Mouse (Mus musculus) cerebellum, adult (tissue): Measurements from ENCODE around the gene Gemin7.
"Not testable (repeated sequence)": the region's sequence is repeated elsewhere in the genome, so short reads cannot be mapped to it uniquely, and the experiment has no call there.

Experiments
- ATAC-seq: cut with Nextera tagmentation; 2 replicates; pipeline ENCODE4 v1.9.2; 2017; ENCODE audit warnings: mild to moderate bottlenecking, moderate library complexity, mixed read lengths; ENCODE audit not compliant: insufficient number of reproducible peaks, low FRiP score, low TSS enrichment

Gemin7 gene

DNA sequence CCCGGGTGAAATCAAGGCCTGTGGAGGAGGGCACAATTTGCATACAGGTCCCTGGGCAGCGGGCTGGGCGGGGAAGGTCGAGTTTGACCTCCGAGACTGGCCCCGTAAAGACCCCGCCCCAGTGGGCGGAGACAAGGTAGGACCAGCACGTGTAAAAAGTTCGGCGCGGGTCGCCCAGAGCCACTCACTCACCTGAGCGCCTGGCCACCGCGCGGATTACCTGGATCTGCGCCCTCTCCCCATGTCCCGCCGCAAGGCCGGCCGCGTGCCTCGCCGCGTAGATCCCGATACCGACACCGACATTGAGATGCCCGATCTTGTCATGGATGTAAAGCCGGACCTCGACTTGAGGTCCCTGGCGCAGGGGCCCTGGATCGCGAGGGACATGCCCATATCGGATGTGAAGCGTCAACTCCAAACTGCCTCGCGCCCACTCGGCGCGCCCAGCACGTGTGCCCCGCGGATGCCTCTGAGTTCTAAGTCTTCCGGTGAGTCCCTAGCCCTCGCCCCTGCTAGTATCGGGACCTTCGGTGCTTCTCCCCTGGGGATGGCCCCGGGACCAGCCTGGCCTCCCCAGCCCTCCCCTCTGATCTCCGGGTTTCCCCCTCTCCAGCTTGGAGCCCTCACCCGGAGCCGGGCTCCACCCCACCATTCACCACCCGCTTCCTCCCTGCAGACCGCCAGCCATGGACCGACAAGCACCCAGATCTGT, at the start of gene Gemin7, which contains the start of gene Zfp296:
Gene Gemin7 (minus strand): TSS at position 455 of the 712 bp plus-strand sequence.
Gene Zfp296 (plus strand): TSS at position 147 of the 712 bp plus-strand sequence.
- no peak for ATAC-seq

- no peak for ATAC-seq
These were observed 46.0 kb upstream of the Gemin7 start for GRCm38 (mm10) chr7:19623433-19623832.

DNA sequence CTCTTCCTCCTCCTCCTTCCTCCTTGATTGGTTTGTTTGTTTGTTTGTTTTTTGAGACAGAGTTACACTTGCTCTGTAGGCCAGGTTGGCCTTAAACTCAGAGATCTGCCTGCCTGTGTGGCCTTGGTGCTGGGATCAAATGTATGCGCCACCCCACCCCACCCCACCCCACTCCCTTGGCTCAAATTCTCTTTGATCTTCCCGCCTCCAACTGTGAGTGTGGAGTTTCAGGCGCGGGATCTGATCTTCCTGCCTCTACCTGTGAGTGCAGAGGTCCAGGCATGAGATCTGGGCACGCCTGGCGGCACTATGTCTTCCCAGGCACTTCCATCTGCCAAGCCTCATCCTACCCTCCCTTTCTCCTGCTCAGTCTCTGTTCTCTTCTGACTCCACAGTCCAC, 44.8 kb upstream of the Gemin7 start:
- ATAC-seq, result no peak

DNA sequence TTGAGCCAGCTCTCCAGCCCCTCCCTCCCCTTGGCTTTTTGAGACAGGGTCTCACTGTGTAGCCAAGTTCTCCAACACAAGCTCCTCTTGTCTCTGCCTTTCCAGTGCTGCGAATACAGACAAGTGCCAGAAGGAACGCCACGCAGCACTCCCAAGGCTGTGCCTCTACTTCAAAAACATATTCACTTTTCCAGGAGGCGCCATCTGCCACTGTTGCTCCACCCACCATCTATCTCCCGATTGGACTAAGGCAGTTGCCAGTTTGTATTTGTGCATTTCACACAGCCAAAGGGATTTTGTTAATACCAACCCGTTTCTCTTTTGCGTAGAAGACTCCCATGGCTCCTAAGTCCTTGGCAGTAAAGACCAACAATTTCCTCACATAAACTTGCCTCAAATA, 43.4 kb upstream of the Gemin7 start:
- ATAC-seq, result no peak

- ATAC-seq, result peak; percentile 75; the same call in 1 of the 2 replicates
These were observed 41.8 kb upstream of the Gemin7 start for GRCm38 (mm10) chr7:19619004-19619801.

DNA sequence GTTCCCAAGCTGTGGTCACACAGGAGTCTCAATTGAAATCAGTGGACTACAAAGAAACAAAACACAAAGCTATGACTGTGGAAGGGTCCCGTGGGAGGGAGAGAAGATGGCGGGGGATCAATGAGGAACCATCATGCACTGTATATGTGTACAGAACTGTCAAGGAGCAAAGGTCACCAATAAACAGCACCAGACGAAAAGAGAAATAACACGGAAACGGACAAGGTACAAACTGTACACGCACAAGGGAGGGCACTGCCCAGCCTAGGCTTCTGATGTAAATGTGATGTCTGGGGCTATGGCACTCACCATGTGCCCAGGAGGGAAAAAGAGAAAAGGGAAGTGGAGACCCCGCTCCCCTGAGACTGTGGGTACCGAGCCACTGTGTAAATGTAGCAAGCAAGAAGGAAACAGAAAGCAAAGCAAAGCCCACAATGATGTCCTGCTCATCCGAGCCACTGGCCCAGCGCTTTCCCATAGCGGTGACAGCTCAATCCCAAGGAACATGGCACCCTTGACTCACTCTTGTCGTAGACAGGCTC, 37.7 kb upstream of the Gemin7 start:
- ATAC-seq, result no peak

DNA sequence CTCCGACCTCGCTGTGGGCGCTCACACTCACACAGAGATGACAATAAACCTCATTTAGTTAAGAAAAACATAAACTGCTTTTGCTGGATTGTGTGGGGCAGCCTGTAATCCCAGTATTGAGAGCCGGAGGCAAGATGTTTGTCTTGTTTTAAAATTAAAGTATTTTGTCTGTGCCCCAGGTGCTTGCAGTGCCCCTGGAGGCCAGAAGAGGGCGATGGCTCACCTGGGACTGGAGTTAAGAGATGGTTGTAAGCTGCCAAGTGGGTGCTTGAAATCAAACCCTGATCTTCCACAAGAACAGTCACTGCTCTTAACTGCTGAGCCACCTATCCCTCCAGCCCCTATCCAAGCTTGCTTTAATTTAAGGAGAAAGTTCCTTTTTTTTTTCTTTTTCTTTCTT, 33.6 kb upstream of the Gemin7 start:
- no peak for ATAC-seq

- ATAC-seq, result no peak
These were observed 32.4 kb upstream of the Gemin7 start for GRCm38 (mm10) chr7:19609641-19610332.

DNA sequence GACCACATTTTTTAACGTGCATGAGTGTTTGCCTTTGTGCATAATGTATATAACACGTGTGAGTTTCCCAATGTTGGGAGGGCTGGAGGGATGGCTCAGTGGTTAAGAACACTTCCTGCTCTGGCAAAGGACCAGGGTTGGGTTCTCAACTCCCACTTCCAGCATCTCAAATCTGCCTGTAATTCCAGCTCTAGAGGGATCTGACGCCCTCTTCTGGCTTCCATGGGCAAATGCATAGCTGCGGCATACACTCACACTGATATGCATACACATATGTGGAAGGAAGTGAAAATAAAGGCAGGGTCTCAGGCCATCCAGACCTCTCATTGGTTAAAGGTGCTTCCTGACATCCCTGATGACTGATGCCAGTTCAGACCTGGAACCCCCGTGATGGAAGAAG, 29.9 kb upstream of the Gemin7 start:
- no peak for ATAC-seq

- not testable (repeated sequence) for ATAC-seq
These were observed 27.3 kb upstream of the Gemin7 start for GRCm38 (mm10) chr7:19604606-19605214.

- ATAC-seq, result peak; percentile 95
These were observed 26.6 kb upstream of the Gemin7 start, which contains the start of gene Clasrp for GRCm38 (mm10) chr7:19603849-19604605. Gene Clasrp, minus strand, starts transcription at chr7:19604486.

- ATAC-seq, result no peak
These were observed 25.7 kb upstream of the Gemin7 start for GRCm38 (mm10) chr7:19603055-19603454.

- ATAC-seq, result 0 out of 2 replicates have a peak, but pooled peaks have one; percentile 26
These were observed 23.2 kb upstream of the Gemin7 start for GRCm38 (mm10) chr7:19600562-19600961.

- ATAC-seq, result no peak
These were observed 15.8 kb upstream of the Gemin7 start for GRCm38 (mm10) chr7:19593061-19593730.

DNA sequence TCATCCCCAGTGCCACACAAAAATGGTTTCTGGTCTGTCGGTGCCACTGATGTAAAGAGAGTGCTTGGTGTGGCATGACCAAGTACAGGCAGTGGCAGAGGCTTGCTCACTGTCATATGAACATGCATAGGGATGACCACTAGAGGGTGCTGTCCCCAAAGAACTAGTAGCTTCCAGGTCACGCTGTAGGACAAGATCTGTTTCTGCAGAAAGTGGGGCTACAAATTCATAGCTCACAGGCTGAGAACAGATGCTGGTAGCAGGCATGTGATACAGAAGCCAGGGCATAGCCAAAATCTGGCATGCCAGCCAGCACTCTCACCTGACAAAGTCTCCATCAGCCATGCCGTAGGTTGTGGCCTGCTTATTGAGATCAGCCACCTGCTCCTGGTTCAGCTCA, 12.5 kb upstream of the Gemin7 start:
- peak; percentile 77 for ATAC-seq

GRCm38 (mm10) chr7:19589207-19589606, 11.8 kb upstream of the Gemin7 start:
- ATAC-seq, result no peak

DNA sequence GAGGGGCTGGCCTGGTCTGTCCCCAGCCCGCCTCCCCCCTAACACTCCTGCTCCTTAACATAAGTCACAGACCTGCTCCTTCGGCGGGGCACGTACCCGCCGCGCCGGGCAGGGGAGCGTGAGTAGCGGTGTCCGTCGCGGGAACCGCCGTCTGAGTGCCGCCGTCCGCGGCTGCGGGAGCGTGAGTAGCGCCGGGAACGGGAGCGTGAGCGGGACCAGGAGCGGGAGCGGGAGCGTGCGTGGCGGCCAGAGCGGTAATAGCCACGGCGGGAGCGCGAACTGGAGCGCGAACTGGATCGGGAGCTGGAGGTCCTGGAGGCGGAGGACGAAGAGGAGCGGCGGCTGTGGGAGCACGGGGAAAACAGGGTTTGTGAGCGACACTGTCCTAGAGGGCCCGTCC, 8.9 kb upstream of the Gemin7 start:
- ATAC-seq, result no peak

DNA sequence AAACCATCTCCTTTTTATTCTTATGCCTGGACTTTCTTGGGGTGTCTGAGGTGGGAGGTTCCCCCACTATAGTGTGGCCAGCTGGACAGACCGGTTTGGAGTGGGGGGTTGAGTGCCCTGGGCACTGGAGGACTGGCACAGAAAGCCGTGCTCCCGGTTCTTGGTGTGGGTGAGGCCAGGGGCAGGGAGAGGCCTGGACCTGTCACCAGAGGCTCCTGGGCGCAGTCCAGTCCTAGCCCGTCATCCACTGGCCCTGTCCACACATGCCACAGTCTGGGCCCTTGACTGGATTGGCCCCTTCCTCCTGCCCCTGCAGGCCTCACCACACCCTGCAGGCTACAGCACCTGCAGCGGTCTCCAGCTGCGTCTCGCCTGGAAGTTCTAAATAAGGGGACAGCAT, 3.2 kb upstream of the Gemin7 start:
- ATAC-seq, result no peak

GRCm38 (mm10) chr7:19579751-19580150, 2.4 kb upstream of the Gemin7 start:
- ATAC-seq, result no peak
